Mouse (Mus musculus) lung, adult 2 months (tissue): ENCODE measurements around the gene Nfe2l3. TPM values are rescaled to one million over a fixed set of nuclear protein-coding genes. Genes with fewer than 3 reads are reported as not detected.

Experiments
- DNase-seq: peaks from one replicate; pipeline ENCODE4 v3.0.0; 2022
- H3K4me1 ChIP-seq: fragments of 200-500 bp; 2 replicates; pipeline ENCODE4 v1.6.1; 2011; ENCODE audit warnings: low read length; ENCODE audit not compliant: control insufficient read depth, insufficient read depth
- H3K4me3 ChIP-seq: fragments of 200-500 bp; replicated peaks from 2 replicates; pipeline ENCODE3; 2011; ENCODE audit warnings: low read depth, mild to moderate bottlenecking, control low read depth, low read length; ENCODE audit errors: extremely low read depth
- CTCF ChIP-seq: fragments of 200-500 bp; IDR thresholded peaks from 2 replicates; pipeline ENCODE4 v1.5.1; 2011; ENCODE audit warnings: mild to moderate bottlenecking, low read length, control low read depth; ENCODE audit not compliant: insufficient read depth
- POLR2A ChIP-seq: fragments of 200-500 bp; IDR thresholded peaks from 2 replicates; pipeline ENCODE4 v1.6.1; 2011; ENCODE audit warnings: low read depth, mild to moderate bottlenecking, control low read depth, low read length, borderline replicate concordance; ENCODE audit errors: extremely low read depth
- WGBS: fragments of 180-500 bp; shearing (Covaris S2); methylation state at CpG from one replicate; pipeline ENCODE4 v1.1.7; 2018; 5-methylcytosine and 5-hydroxymethylcytosine counted together
- polyA plus RNA-seq: library from polyadenylated mRNA; depleted of rRNA; stranded (reverse); fragments of >200 nt; gene quantifications from 2 replicates; pipeline ENCODE4 v1.2.3, GENCODE M21; 2012

Gene Nfe2l3
- polyA plus RNA-seq, 1 experiment, result 3.5 TPM

DNA sequence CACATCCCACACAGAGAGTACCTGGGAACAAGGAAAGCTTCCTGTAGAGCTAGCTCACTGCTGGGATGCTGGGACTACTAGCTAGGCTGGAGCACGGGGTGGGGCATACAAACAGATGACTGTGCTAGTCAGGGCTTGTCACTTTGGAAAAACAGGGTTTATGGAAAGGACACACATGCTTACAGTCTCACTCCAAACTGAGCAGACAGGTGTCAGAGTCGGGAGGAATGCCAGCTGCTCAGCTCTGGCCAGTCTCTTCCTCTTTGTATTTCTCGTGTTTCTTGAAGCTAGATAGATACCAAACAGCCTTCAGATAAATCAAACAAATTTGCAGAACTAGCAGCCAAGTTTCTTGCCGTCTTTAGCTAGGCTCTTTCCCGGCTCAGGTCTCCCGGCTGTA lies 31.2 kb upstream of the Nfe2l3 start:
- Histone ChIP-seq H3K4me3 (no peak overlapping the region), H3K4me1 (no peaks in the 10 kb centered on the region)
- WGBS, result 22% methylated on average over 6 of the region's 6 CpGs
- no peak for TF ChIP-seq CTCF
- no peak for TF ChIP-seq POLR2A
- DNase-seq, result no peak

GRCm38 (mm10) chr6:51403598-51403997 lies 28.9 kb upstream of the Nfe2l3 start:
- TF ChIP-seq CTCF, result no peak
- TF ChIP-seq POLR2A, result no peak
- no peak overlapping the region for H3K4me3 ChIP-seq
- WGBS, result 77% methylated on average over 5 of the region's 5 CpGs
- no peaks in the 10 kb centered on the region for H3K4me1 ChIP-seq
- no peak for DNase-seq

- H3K4me3 ChIP-seq, result no peak overlapping the region
- DNase-seq, result no peak
- WGBS, result 65% methylated on average over 4 of the region's 4 CpGs
These were observed 28.0 kb upstream of the Nfe2l3 start for GRCm38 (mm10) chr6:51404502-51404901.

GRCm38 (mm10) chr6:51416433-51416832 lies 16.0 kb upstream of the Nfe2l3 start:
- DNase-seq, result no peak
- H3K4me3 ChIP-seq, result no peak overlapping the region
- no peak for TF ChIP-seq POLR2A
- 45% methylated on average over 1 of the region's 1 CpGs for WGBS
- H3K4me1 ChIP-seq, result 0 out of 2 replicates have a peak, but pooled peaks cover 2% of the 10 kb centered on the region

More at GRCm38 (mm10) chr6:51404502-51404901, 28.0 kb upstream of the Nfe2l3 start:
- H3K4me1 ChIP-seq, result no peaks in the 10 kb centered on the region
- no peak for TF ChIP-seq CTCF
- no peak for TF ChIP-seq POLR2A

- WGBS, result 69% methylated on average over 4 of the region's 4 CpGs
- H3K4me3 ChIP-seq, result no peak overlapping the region
- DNase-seq, result no peak
- 0 out of 2 replicates have a peak, but pooled peaks cover 2% of the 10 kb centered on the region for H3K4me1 ChIP-seq
- no peak for TF ChIP-seq CTCF
These were observed 15.0 kb upstream of the Nfe2l3 start for GRCm38 (mm10) chr6:51417306-51417936.

GRCm38 (mm10) chr6:51423466-51424122 lies 8.9 kb upstream of the Nfe2l3 start:
- no peak for DNase-seq
- TF ChIP-seq CTCF, result no peak
- TF ChIP-seq POLR2A, result no peak
- no peak overlapping the region for H3K4me3 ChIP-seq
- no peaks in the 10 kb centered on the region for H3K4me1 ChIP-seq
- WGBS, result 56% methylated on average over 11 of the region's 11 CpGs

- no peak for DNase-seq
- no peak overlapping the region for H3K4me3 ChIP-seq
- WGBS, result 91% methylated on average over 2 of the region's 2 CpGs
- TF ChIP-seq CTCF (no peak), POLR2A (no peak)
- no peaks in the 10 kb centered on the region for H3K4me1 ChIP-seq
These were observed 7.9 kb upstream of the Nfe2l3 start for GRCm38 (mm10) chr6:51424537-51424936.

GRCm38 (mm10) chr6:51434270-51434669 lies 1.8 kb downstream of the Nfe2l3 start:
- DNase-seq, result no peak
- 33% methylated on average over 7 of the region's 7 CpGs for WGBS
- no peak overlapping the region for H3K4me3 ChIP-seq
- TF ChIP-seq POLR2A (no peak), CTCF (no peak)
- peaks cover 10% of the 10 kb centered on the region for H3K4me1 ChIP-seq

DNA sequence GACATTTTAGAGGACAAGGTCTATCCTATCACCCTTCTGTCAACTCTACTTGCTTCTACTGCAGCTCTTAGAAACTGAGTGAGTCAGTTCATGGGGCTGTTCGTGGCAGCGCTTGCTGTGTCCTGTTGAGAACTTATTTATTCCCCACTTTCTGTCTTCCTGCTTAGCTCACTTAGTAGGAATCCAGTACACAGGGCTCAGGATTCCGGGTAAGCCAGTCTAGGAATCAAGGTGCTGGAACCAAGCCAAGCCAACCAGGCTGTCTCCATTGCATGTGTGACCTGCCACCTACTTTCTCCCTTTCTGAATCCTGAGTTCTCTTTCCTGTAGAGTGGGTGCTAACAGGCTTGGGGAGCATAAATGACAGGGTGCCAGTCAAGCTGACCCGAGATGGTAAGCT lies 5.2 kb downstream of the Nfe2l3 start:
- peaks cover 7% of the 10 kb centered on the region; the same call in 1 of the 2 replicates for H3K4me1 ChIP-seq
- 50% methylated on average over 4 of the region's 4 CpGs for WGBS
- TF ChIP-seq POLR2A, result no peak
- H3K4me3 ChIP-seq, result no peak overlapping the region
- no peak for DNase-seq

DNA sequence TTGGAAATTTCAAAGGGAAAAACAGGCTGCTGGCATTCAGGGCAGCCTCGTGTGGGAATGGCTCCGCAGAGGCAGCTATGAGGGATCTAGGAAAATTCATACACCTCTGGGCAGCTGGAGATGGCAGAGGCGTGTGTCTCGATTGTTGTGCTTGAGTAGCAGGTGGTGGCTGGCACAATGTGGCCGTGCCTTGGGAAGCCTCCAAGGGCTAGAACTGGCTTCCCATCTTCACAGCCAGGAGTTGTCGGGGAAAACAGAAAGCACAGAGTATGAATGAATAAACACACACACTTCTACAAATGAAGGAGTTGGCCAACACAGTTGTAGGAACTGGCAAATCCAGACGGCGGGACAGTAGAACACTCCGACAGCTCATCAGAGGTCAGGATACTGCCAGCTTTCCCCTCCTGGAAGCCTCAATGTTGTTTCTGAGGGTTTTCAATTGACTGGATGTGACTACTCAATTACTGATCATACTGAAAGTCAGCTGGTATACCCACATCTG lies 6.4 kb downstream of the Nfe2l3 start:
- TF ChIP-seq CTCF (no peak), POLR2A (no peak)
- no peak overlapping the region for H3K4me3 ChIP-seq
- H3K4me1 ChIP-seq, result 0 out of 2 replicates have a peak, but pooled peaks cover 2% of the 10 kb centered on the region
- no peak for DNase-seq
- 64% methylated on average over 9 of the region's 9 CpGs for WGBS
